Mouse (Mus musculus) MEL (cell line): ENCODE results near the gene Gm20431.

Source experiments
- BHLHE40 ChIP-seq: IDR thresholded peaks from 2 replicates; pipeline ENCODE4 v1.6.1; 2012; ENCODE audit warnings: low read depth, mild to moderate bottlenecking, inconsistent platforms, low read length, improper control_type of control experiment, borderline replicate concordance
- CTCF ChIP-seq, 3 experiments: IDR thresholded peaks in 2 of 3; conservative IDR thresholded peaks in 1 of 3; 2 replicates each; pipeline ENCODE4 v1.5.1; 2011 to 2012; ENCODE audit warnings: low read length in 3 of 3, low read depth in 2 of 3, mild to moderate bottlenecking in 2 of 3, improper control_type of control experiment in 1 of 3, inconsistent platforms in 1 of 3, mixed read lengths in 1 of 3, moderate library complexity in 1 of 3; ENCODE audit not compliant: control insufficient read depth in 1 of 3, insufficient read depth in 1 of 3, poor library complexity in 1 of 3, severe bottlenecking in 1 of 3
- GATA1 ChIP-seq: IDR thresholded peaks from 2 replicates; pipeline ENCODE4 v1.6.1; 2011; ENCODE audit warnings: low read depth, low read length, improper control_type of control experiment
- KAT2A ChIP-seq: conservative IDR thresholded peaks from 2 replicates; pipeline ENCODE4 v1.6.1; 2012; ENCODE audit warnings: low read depth, low read length, improper control_type of control experiment, inconsistent platforms
- MAFK ChIP-seq: IDR thresholded peaks from 2 replicates; pipeline ENCODE4 v1.6.1; 2011; ENCODE audit warnings: low read depth, mild to moderate bottlenecking, low read length, improper control_type of control experiment, borderline replicate concordance
- MXI1 ChIP-seq: IDR thresholded peaks from 2 replicates; pipeline ENCODE4 v1.6.1; 2011; ENCODE audit warnings: mild to moderate bottlenecking, low read depth, low read length, improper control_type of control experiment
- NELFE ChIP-seq: IDR thresholded peaks from 2 replicates; pipeline ENCODE4 v1.6.1; 2011; ENCODE audit warnings: low read depth, low read length, improper control_type of control experiment
- POLR2A ChIP-seq, 2 experiments: IDR thresholded peaks; 2 replicates each; pipeline ENCODE4 v1.6.1; 2011 to 2012; ENCODE audit warnings: low read length in 2 of 2, mild to moderate bottlenecking in 2 of 2, control low read depth in 1 of 2, improper control_type of control experiment in 1 of 2, low read depth in 1 of 2, moderate library complexity in 1 of 2; ENCODE audit not compliant: control insufficient read depth in 1 of 2, insufficient read depth in 1 of 2, poor library complexity in 1 of 2
- RCOR1 ChIP-seq: IDR thresholded peaks from 2 replicates; pipeline ENCODE4 v1.6.1; 2012; ENCODE audit warnings: low read depth, mild to moderate bottlenecking, inconsistent platforms, low read length, improper control_type of control experiment

- no peak for TF ChIP-seq POLR2A (IDR thresholded peaks at IDR 0.05; ENCODE audit: control insufficient read depth in 1 of 2, insufficient read depth in 1 of 2, low read depth in 1 of 2, low read length in 2 of 2, poor library complexity in 1 of 2)
- TF ChIP-seq BHLHE40 = no peak
- TF ChIP-seq KAT2A = no peak
- no peak for TF ChIP-seq MXI1
- no peak for TF ChIP-seq RCOR1
- no peak for TF ChIP-seq NELFE
- no peak for TF ChIP-seq GATA1
- no peak for TF ChIP-seq MAFK
- no peak for TF ChIP-seq CTCF (IDR thresholded peaks at IDR 0.05 in 2 of 3, conservative IDR thresholded peaks at IDR 0.05 in 1 of 3; ENCODE audit: control insufficient read depth in 1 of 3, insufficient read depth in 1 of 3, low read depth in 2 of 3, low read length in 3 of 3, poor library complexity in 1 of 3, severe bottlenecking in 1 of 3)
These were observed 28.4 kb downstream of the Gm20431 start for GRCm38 (mm10) chr2:167632731-167633536.
